Mouse (Mus musculus): ENCODE measurements around the gene Josd1.

The Josd1 gene

DNA sequence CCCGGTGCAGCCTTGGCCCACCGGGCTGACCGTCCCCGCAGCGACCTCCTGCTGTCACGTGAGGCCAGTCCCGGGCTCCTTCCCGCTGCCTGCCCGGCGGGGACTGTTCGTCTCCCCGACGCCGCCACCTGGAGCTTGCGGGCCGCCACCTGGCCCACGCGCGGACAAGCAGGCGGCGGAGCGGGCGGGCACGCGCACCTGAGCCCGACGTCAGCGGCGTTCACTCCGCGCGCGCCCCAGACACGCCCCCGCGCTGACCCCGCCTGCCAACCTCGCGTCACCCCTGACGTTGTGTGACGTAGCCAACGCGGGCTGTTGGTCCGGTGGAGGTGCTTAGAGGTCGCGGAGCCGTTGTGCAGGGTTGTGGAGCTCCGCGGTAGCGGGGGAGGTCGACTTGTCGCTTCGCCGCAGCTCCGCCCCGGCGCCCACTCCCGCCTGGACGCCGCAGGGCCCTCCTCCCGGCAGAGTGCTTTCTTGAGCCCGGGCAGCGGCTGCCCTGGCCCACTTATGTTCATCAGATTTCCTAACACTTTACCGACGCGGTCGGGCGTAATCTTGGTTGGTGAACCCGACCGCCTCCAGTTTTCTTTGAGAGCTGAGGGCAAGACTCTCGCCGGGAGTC lies at the start of gene Josd1:
Gene Josd1, minus strand, starts transcription at position 274 of the 622 bp plus-strand sequence.
- in situ Hi-C loops (cut with MboI, MseI), result no loop called here

GRCm38 (mm10) chr15:79734311-79734710 lies 46.6 kb upstream of the Josd1 start:
- in situ Hi-C loops (cut with MboI, MseI), result no loop called here

DNA sequence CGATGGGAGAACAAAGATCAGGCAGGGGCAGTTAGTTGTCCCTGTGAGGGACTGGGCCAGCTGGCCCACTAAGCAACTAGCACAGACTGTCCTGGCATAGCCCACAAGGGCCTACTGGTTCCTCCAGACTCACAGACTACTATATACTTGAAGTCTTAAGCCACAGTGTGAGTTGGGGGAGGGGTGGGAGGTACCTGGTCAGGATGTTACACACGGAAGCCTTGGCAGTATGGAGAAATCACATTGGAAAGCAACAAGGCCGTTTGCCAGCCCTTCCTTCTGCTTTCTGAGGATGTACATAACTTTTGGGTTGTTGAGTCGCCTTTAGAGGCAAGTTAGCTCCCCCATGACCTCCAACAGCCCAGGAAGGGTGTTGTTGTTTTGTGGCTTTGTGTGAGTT lies 45.9 kb upstream of the Josd1 start:
- in situ Hi-C loops (cut with MboI, MseI), result no loop called here

DNA sequence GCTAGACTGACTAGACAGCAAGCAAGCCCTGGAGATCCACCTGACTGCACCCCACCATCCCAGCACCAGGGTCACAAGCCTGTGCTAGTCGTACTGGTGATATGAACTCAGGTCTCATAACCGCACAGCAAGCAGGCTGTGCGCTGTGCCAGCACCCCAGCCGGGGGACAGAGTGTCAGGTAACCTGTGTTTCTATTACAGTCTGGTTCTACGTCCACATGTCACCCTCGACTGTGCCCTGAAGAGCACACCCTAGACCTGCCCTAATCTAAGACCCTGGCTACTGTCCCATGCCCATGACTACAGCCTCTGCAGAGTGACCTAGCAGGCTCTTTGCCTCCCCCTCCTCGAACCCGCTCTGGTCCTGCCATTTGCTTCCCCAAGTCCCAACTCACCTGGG lies 45.5 kb upstream of the Josd1 start:
- in situ Hi-C loops (cut with MboI, MseI), result no loop called here

- in situ Hi-C loops (cut with MboI, MseI), result no loop called here
These were observed 43.8 kb upstream of the Josd1 start for GRCm38 (mm10) chr15:79731554-79731953.

DNA sequence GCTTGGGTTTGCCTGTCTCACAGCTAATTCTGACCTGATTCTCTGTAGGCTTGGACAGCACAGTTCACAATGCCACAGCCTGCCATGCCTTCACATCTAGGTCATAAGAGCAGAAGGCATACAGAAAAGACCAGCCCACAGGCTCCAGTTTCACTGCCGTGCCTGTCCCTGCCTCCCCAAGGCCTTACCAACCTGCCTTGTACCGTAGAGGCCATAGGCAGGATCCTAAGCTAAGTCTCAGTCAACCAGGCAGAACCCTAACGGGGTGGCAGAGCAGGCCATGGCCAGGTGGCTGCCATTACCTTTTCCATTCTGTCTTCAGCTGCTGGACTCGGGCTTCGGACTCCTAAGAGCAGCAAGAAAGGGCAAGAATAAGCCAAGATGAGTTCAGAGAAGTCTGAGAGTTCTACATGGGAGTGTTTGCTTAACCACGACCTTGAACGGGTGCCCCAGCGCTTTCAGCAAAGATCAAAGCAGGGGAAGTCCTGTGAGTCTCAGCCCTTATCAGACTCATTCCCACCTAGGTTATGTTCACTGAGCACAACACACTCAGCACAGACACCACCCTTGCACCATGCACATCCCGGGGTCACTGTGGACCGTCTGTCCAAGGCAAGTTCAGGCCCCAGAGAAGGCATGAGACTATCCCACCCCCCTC lies 41.1 kb upstream of the Josd1 start:
- in situ Hi-C loops (cut with MboI, MseI), result loop anchor here (5.0 kb wide), 1 partner anchor 52 kb away; no protein-coding TSS in a partner anchor

DNA sequence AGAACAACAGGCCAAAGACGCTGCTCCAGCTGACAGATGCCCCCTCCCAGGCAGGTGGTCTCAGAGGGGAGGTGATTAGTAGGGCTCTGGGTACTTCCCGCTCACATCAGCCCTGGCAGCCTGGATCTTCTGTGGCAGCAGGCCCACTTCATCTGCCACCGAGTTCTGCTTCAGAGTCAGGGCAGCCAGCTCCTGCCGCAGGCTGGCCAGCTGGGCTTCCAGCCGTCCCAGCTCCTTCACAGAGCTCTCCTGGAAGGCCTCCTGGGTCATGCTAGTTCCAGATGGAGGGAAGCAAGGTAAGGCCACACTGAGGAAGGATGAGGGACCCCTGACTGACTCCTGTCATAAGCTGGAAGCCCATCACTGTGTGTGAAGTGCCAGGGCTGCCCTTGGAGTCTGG lies 40.6 kb upstream of the Josd1 start:
- in situ Hi-C loops (cut with MboI, MseI), result loop anchor here (5.0 kb wide), 1 partner anchor 51 kb away; no protein-coding TSS in a partner anchor

- in situ Hi-C loops (cut with MboI, MseI), result loop anchor here (5.0 kb wide), 1 partner anchor 51 kb away; no protein-coding TSS in a partner anchor
These were observed 40.1 kb upstream of the Josd1 start for GRCm38 (mm10) chr15:79727840-79728239.

GRCm38 (mm10) chr15:79725190-79725789 lies 37.6 kb upstream of the Josd1 start:
- in situ Hi-C loops (cut with MboI, MseI), result loop anchor here (5.0 kb wide), 1 partner anchor 48 kb away; no protein-coding TSS in a partner anchor

DNA sequence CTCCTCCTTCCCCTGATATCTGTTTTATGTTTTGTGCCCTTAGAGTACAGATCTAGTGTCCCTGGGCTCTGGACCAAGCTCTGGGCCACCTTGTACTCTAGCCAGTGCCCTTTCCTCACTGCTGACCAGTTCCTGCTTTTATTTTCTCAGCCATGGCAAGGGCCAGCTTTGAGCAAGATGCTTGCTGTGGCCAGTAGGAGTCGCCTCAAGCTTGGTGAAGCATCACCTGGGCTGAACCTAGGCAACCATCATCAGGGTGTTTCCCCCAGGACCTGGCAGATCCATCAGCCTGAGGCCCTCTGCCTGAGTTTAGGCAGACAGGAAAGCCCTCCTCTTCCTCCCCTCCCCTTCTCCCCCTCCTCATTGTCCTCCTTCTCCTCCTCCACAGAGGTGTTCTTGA lies 35.7 kb upstream of the Josd1 start:
- in situ Hi-C loops (cut with MboI, MseI), result no loop called here

GRCm38 (mm10) chr15:79720796-79721195 lies 33.1 kb upstream of the Josd1 start:
- in situ Hi-C loops (cut with MboI, MseI), result no loop called here

GRCm38 (mm10) chr15:79720267-79720666 lies 32.5 kb upstream of the Josd1 start:
- in situ Hi-C loops (cut with MboI, MseI), result no loop called here

GRCm38 (mm10) chr15:79716710-79717109 lies 29.0 kb upstream of the Josd1 start:
- in situ Hi-C loops (cut with MboI, MseI), result no loop called here

DNA sequence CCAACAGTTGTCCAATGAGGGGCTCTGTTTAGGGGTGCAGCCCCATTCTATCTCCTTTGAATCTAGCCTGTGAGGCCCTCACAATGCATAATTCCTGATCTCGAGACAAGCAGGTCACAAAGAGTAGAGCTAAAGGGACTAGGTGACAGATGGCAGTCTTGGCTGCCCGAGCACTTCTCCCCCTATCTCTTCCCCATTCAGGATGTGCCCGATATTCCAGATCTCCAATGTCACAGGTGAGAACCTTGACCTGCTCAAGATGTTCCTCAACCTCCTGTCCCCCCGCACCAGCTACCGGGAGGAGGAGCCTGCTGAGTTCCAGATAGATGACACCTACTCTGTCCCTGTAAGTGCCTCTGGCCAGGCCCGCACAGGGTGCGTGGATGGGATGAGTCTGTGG lies 27.9 kb upstream of the Josd1 start:
- in situ Hi-C loops (cut with MboI, MseI), result no loop called here

- in situ Hi-C loops (cut with MboI, MseI), result no loop called here
These were observed 20.6 kb upstream of the Josd1 start for GRCm38 (mm10) chr15:79708229-79708822.

GRCm38 (mm10) chr15:79706603-79707214 lies 19.0 kb upstream of the Josd1 start:
- in situ Hi-C loops (cut with MboI, MseI), result no loop called here

DNA sequence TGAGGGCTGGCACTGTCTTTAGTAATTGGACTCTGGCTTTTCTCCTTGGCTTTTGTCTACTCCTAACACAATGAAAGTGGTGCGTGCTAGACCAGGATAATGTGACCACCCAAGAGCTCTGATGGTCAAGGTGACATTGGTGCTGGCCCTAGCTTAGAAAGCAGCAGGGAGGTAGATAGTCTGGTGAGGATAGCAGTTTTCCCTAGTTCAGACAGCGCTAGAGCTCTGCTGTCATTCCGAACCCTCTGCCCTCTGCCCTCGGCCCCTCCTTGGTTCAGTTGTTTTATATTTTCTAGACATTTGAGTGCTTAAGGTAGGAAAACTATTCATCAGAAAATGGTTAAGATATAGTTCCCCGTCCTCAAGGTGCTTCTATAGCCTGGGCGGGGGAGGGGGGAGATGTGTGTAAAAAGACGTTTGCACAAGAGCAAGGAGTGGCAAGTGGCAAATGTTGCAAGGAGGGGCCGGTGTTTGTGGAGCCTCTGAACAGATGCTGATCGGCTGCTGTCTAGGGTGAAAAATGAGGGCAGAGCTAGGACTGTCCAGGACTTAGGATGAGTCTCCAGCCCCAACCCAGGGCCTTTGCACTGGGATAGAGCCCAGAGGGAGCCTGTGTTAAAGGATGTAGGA lies 10.0 kb upstream of the Josd1 start:
- in situ Hi-C loops (cut with MboI, MseI), result no loop called here

- in situ Hi-C loops (cut with MboI, MseI), result no loop called here
These were observed 9.3 kb upstream of the Josd1 start for GRCm38 (mm10) chr15:79697011-79697410.

DNA sequence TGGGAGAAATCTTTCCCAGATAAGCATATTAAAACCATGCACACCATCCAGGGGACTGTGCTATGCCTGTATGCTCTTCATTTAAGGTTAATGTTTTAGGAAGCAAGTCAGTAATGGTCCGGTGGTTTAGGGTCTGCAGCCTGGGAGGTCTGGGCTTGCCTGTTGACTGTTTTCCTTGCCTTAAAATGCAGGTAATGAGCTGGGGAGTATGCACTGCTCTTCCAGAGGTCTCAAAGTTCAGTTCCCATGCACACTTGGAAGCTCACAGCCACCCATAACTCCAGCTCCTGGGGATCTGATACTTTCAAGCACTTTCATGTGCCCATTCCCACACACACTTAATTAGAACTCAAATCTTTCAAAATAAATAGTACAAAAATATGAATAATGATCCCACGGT lies 8.8 kb upstream of the Josd1 start:
- in situ Hi-C loops (cut with MboI, MseI), result no loop called here

- in situ Hi-C loops (cut with MboI, MseI), result no loop called here
These were observed 7.8 kb upstream of the Josd1 start for GRCm38 (mm10) chr15:79695516-79695915.

DNA sequence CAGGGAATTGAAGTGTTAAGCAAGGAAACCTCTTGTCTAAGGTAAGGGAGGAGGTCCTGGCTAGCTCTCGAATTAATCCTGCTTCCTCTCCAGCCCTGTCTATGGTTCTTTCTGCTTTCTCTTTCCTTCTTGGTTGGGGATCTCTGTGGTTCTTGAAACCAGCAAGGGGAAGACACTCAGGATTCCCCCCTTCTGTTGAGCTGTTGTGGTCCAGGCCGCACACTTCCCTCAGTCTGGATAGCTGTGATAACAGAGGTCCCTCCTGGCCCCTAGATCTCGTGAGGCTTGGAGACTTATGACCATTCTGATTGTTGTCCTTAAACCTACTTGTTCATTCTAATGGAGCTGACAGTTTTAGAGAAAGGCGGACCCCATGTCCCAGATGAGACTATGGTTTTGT lies 6.8 kb upstream of the Josd1 start:
- in situ Hi-C loops (cut with MboI, MseI), result no loop called here

DNA sequence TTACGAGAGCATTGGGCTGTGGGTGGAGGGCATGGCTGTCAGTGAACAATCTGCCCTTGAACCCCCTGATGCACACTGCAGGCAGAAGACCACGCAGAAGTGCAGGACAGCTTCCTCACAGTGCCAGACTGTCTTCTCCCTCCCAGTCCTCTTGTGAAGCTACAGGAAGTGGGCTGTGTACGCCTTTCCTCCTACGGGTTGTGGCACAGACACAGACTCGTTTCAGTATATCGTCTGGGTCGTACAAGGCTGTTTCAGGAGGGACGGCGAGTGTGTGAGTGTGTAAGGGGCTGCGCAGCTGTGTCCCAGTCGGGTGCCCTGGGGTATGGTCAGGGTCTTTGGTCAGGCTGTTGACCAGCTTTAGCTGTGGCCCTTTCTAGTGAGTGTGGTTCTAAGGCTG lies 6.0 kb upstream of the Josd1 start:
- in situ Hi-C loops (cut with MboI, MseI), result no loop called here
